Mouse (Mus musculus) midbrain, embryonic 10.5 days (tissue): ENCODE data around the gene Rps6kb1. TPM values are rescaled to one million over a fixed set of nuclear protein-coding genes. Genes with fewer than 3 reads are reported as not detected.
"Not testable (repeated sequence)": the region's sequence is repeated elsewhere in the genome, so short reads cannot be mapped to it uniquely, and the experiment has no call there.

ENCODE experiments used
- DNase-seq: peaks from one replicate; pipeline ENCODE4 v3.0.0-alpha.2; 2017; ENCODE audit warnings: low spot score
- H3K27ac ChIP-seq: fragments of 300-500 bp; sonication (generic); replicated peaks from 2 replicates; pipeline ENCODE4 v1.5.1; 2016; ENCODE audit warnings: mild to moderate bottlenecking
- H3K27me3 ChIP-seq: fragments of 300-500 bp; sonication (generic); 2 replicates; pipeline ENCODE4 v1.6.1; 2016; ENCODE audit warnings: low read depth, mild to moderate bottlenecking; ENCODE audit not compliant: poor library complexity, severe bottlenecking
- H3K36me3 ChIP-seq: fragments of 300-500 bp; sonication (generic); 2 replicates; pipeline ENCODE4 v1.6.1; 2016; ENCODE audit warnings: mild to moderate bottlenecking, moderate library complexity
- H3K4me1 ChIP-seq: fragments of 300-500 bp; sonication (generic); 2 replicates; pipeline ENCODE4 v1.6.1; 2016
- H3K4me3 ChIP-seq: fragments of 300-500 bp; sonication (generic); 2 replicates; pipeline ENCODE4 v1.5.1; 2016; ENCODE audit warnings: mild to moderate bottlenecking, moderate library complexity
- H3K9me3 ChIP-seq: fragments of 300-500 bp; sonication (generic); replicated peaks from 2 replicates; pipeline ENCODE4 v1.6.1; 2016; ENCODE audit warnings: mild to moderate bottlenecking
- WGBS: fragments of 180-500 bp; shearing (Covaris S2); methylation state at CpG from one replicate; pipeline ENCODE4 v1.1.7; 2016; 5-methylcytosine and 5-hydroxymethylcytosine counted together
- polyA plus RNA-seq: library from polyadenylated mRNA; unstranded; fragments of >200 nt; fragmentation: Nextera tagmentation; extraction: Ambion mirVana; gene quantifications from 2 replicates; pipeline ENCODE4 v1.2.1, GENCODE M21; 2016

Gene Rps6kb1
- polyA plus RNA-seq, 1 experiment from 2014 or later = 56.2 TPM

DNA sequence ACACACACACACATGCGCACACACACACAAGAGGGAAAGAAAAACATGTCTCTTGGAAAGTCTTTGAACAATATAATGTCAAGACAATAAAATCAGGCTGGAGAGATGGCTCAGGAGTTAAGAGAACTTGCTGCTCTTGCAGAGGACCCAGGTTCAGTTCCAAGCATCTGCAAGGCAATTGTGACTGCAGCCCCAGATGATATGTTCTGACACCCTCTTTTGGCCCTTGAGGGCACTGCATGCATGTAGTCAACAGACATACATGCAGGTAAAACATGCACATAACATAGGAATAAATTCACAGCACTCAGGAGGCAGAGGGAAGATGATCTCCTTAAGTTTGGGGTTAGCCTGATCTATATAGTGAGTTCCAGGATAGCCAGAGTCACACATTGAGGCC lies 2.8 kb upstream of the Rps6kb1 start:
- Histone ChIP-seq H3K4me1 (peaks cover 22% of the 10 kb centered on the region), H3K4me3 (no peak overlapping the region), H3K36me3 (peaks cover 22% of the 10 kb centered on the region), H3K9me3 (no peaks in the 10 kb centered on the region), H3K27ac (no peak overlapping the region), H3K27me3 (no peaks in the 10 kb centered on the region)
- WGBS = 100% methylated on average over 1 of the region's 1 CpGs
- DNase-seq = no peak

DNA sequence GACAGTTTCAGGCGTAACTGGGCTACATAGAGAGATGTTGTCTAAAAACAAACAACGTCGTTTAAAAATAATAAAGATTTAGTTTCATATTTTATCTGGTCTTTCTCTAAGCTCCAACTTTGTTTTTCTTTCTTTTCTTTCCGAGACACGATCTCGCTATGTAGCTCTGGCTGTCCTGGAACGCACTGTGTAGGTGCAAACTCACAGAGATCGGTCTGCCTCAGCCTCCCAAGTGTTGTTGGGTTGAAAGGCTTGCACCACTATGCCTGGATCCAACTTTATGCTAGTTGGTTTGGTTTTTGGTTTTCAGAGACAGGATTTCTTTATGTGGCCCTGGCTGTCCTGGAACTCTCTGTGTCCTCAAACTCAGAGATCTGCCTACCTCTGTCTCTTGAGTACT lies 951 bp upstream of the Rps6kb1 start:
- WGBS = 82% methylated on average over 8 of the region's 8 CpGs
- H3K27me3 ChIP-seq = no peaks in the 10 kb centered on the region
- H3K4me3 ChIP-seq = peak overlapping the region; percentile 100
- H3K36me3 ChIP-seq = peaks cover 20% of the 10 kb centered on the region
- H3K4me1 ChIP-seq = peaks cover 22% of the 10 kb centered on the region
- DNase-seq = no peak
- peak overlapping the region; percentile 95 for H3K27ac ChIP-seq
- H3K9me3 ChIP-seq = no peaks in the 10 kb centered on the region

DNA sequence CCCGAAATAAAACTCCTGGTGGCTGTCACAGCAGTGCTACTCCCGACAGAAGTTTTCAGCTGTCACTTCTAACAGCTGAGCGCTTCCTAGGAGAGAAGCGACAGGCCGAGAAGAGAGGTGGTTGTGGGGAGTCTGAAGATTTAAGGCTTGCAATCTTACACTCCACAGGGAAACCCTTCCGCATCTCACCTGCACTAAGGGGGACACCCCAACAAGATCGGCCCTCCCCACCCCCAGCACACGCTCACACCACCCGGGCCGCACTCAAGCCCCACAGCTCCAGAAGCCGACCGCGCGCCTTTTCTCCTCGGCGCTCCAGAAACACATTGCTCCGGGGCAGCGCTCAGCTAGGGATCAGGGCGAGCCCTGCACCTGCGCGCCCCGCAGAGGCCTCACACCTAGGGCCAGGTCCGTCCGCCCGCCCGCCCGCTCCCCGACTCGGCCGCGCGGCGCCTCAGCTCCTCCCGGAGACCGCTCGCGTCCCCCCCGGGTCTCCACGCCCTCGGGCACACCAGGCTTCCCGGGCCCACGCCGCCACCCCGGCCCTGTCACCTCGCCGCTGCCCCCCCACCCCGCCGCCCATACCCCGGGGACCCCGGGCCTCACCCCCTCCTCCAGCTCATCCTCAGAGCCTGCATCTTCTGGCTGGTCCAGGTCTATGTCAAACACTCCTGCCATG lies 506 bp downstream of the Rps6kb1 start:
- DNase-seq = no peak
- H3K36me3 ChIP-seq = peaks cover 10% of the 10 kb centered on the region
- peak overlapping the region; percentile 95 for H3K27ac ChIP-seq
- peak overlapping the region; percentile 100 for H3K4me3 ChIP-seq
- H3K9me3 ChIP-seq = no peaks in the 10 kb centered on the region
- H3K27me3 ChIP-seq = no peaks in the 10 kb centered on the region
- 1% methylated on average over 50 of the region's 50 CpGs for WGBS
- peaks cover 22% of the 10 kb centered on the region for H3K4me1 ChIP-seq

- peaks cover 22% of the 10 kb centered on the region for H3K4me1 ChIP-seq
- no peaks in the 10 kb centered on the region for H3K27me3 ChIP-seq
- DNase-seq = no peak
- H3K4me3 ChIP-seq = peak overlapping the region; percentile 100; the same call in 1 of the 2 replicates
- H3K36me3 ChIP-seq = peaks cover 14% of the 10 kb centered on the region
- WGBS = 95% methylated on average over 1 of the region's 1 CpGs
- H3K9me3 ChIP-seq = no peaks in the 10 kb centered on the region
- H3K27ac ChIP-seq = no peak overlapping the region
Measured at GRCm38 (mm10) chr11:86542851-86543250, 1.8 kb downstream of the Rps6kb1 start.

DNA sequence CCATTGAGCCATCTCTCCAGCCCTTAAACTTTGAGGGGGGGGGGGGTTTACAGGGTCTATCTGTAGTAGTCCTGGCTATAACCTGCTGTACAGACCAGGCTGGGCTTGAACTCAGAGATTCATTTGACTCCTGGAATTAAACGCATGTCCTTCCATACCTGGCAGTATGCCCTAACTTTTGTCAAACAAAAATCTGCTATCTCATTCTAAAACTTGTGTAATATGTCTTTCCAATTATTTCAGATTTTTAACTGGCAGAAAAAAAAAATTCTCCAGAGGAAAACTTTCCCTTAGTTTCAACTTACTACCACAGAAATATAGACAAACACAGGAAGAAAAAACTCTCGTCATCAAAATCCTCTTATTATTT lies 4.1 kb downstream of the Rps6kb1 start:
- no peaks in the 10 kb centered on the region for H3K27me3 ChIP-seq
- DNase-seq = no peak
- no peak overlapping the region for H3K4me3 ChIP-seq
- H3K9me3 ChIP-seq = no peaks in the 10 kb centered on the region
- no peak overlapping the region for H3K27ac ChIP-seq
- H3K4me1 ChIP-seq = peaks cover 19% of the 10 kb centered on the region
- H3K36me3 ChIP-seq = peaks cover 18% of the 10 kb centered on the region
- 98% methylated on average over 2 of the region's 2 CpGs for WGBS

GRCm38 (mm10) chr11:86539716-86540475 lies 4.7 kb downstream of the Rps6kb1 start:
- Histone ChIP-seq H3K27me3 (no peaks in the 10 kb centered on the region), H3K9me3 (no peaks in the 10 kb centered on the region)
- no peak for DNase-seq

DNA sequence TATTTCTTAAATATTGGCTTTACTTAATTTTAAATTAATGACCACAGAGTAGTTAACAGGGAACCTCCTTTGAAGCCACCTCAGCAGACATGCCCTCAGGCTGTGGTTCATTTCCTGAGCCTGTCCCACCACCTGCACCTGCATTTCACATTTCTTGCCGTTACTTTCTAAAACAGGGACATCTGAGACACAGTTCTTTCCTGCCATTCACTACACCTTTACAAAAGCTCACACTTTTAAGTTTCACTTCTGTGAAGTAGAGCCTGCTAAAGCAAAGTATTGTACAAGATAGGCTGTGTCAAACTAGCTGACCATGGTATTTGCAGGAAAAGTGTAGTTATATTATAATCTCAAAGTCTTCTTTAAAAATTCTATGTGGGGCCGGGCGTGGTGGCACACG lies 5.8 kb downstream of the Rps6kb1 start:
- peaks cover 13% of the 10 kb centered on the region for H3K4me1 ChIP-seq
- H3K9me3 ChIP-seq = no peaks in the 10 kb centered on the region
- 93% methylated on average over 4 of the region's 4 CpGs for whole genome bisulfite sequencing
- DNase-seq = no peak
- no peak overlapping the region for H3K4me3 ChIP-seq
- H3K27ac ChIP-seq = no peak overlapping the region
- H3K27me3 ChIP-seq = no peaks in the 10 kb centered on the region
- peaks cover 25% of the 10 kb centered on the region for H3K36me3 ChIP-seq

More at GRCm38 (mm10) chr11:86539716-86540475, 4.7 kb downstream of the Rps6kb1 start:
- H3K36me3 ChIP-seq = peaks cover 18% of the 10 kb centered on the region
- H3K4me3 ChIP-seq = no peak overlapping the region
- no peak overlapping the region for H3K27ac ChIP-seq
- peaks cover 16% of the 10 kb centered on the region for H3K4me1 ChIP-seq
- WGBS = 93% methylated on average over 6 of the region's 6 CpGs

GRCm38 (mm10) chr11:86534201-86534910 lies 10.2 kb downstream of the Rps6kb1 start:
- 93% methylated on average over 5 of the region's 5 CpGs for WGBS
- no peak for DNase-seq
- H3K27ac ChIP-seq = no peak overlapping the region
- H3K9me3 ChIP-seq = no peaks in the 10 kb centered on the region
- H3K36me3 ChIP-seq = peaks cover 59% of the 10 kb centered on the region
- no peak overlapping the region for H3K4me3 ChIP-seq
- H3K27me3 ChIP-seq = no peaks in the 10 kb centered on the region
- H3K4me1 ChIP-seq = no peaks in the 10 kb centered on the region

GRCm38 (mm10) chr11:86533302-86533701 lies 11.3 kb downstream of the Rps6kb1 start:
- H3K27ac ChIP-seq, H3K4me3 ChIP-seq, DNase-seq, H3K9me3 ChIP-seq, H3K27me3 ChIP-seq, H3K4me1 ChIP-seq: not testable (repeated sequence)
- WGBS = 93% methylated on average over 6 of the region's 6 CpGs
- H3K36me3 ChIP-seq = peaks cover 64% of the 10 kb centered on the region

DNA sequence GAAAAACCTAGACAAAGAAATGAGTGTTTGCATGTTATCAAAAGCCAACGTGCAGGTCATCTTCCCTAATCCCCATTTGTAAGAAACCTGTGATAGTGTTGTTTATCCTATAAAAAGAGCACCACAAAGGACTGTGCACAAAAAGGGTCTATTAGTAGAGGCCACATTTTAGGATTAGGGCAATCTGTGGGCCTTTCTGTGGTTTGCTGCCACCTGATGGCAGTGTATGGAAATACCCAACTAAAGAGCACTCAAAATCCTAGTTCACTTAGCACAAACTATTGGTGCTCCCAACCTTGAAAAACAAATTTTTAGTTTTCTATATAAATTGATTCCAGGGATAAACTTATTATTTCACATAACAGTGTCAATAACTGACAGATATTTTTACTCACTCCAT lies 11.8 kb downstream of the Rps6kb1 start:
- Histone ChIP-seq H3K36me3 (peaks cover 65% of the 10 kb centered on the region), H3K9me3 (no peaks in the 10 kb centered on the region)
- WGBS = 79% methylated on average over 1 of the region's 1 CpGs

GRCm38 (mm10) chr11:86527528-86527927 lies 17.1 kb downstream of the Rps6kb1 start:
- no peaks in the 10 kb centered on the region for H3K4me1 ChIP-seq
- 92% methylated on average over 4 of the region's 4 CpGs for WGBS
- no peak overlapping the region for H3K4me3 ChIP-seq
- H3K9me3 ChIP-seq = no peaks in the 10 kb centered on the region
- no peaks in the 10 kb centered on the region for H3K27me3 ChIP-seq
- peaks cover 90% of the 10 kb centered on the region for H3K36me3 ChIP-seq
- DNase-seq = no peak
- no peak overlapping the region for H3K27ac ChIP-seq

More for the DNA sequence above, 11.8 kb downstream of the Rps6kb1 start:
- Histone ChIP-seq H3K4me3 (no peak overlapping the region), H3K27me3 (no peaks in the 10 kb centered on the region), H3K4me1 (no peaks in the 10 kb centered on the region), H3K27ac (no peak overlapping the region)
- no peak for DNase-seq

DNA sequence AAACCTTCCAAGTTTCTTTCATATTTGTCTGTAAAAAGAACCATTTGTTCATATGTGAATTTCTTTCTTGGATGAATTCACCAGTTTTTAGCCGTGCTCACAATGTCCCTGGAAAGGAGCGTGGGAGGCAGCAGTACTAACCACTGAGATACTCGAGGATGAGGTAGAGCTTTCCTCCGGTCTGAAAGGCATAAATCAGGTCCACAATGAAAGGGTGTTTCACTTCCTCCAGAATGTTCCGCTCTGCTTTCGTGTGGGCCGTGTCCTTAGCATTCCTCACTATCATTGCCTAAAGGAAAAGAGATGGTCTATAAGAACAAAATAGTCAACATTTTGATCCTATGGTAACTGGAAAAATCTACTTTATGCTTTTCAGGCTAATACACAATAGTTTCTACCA lies 24.9 kb downstream of the Rps6kb1 start:
- 93% methylated on average over 7 of the region's 7 CpGs for WGBS
- H3K4me3 ChIP-seq = no peak overlapping the region
- H3K36me3 ChIP-seq = peaks cover 94% of the 10 kb centered on the region
- no peaks in the 10 kb centered on the region for H3K4me1 ChIP-seq
- no peaks in the 10 kb centered on the region for H3K27me3 ChIP-seq
- DNase-seq = no peak
- no peak overlapping the region for H3K27ac ChIP-seq
- H3K9me3 ChIP-seq = no peaks in the 10 kb centered on the region; the same call in 1 of the 2 replicates

DNA sequence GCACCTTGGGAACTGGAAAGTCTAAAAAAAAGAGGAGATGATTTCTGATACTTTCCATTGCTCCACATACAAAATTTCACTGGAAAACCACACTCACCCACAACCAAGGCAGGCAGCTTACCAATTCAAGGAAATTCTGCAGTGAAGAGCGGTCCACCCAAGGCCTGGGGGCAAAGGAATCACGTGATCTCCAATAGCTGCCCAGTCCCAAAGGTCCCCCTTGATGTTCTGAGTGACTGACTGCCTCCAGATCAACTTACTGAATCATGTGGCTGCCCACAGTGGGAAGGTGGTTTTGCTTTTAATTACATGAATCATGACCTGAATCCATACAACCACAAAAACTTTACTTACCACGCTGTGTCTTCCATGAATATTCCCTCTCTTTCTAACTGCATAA lies 27.4 kb downstream of the Rps6kb1 start:
- Histone ChIP-seq H3K4me3 (no peak overlapping the region), H3K4me1 (no peaks in the 10 kb centered on the region), H3K27ac (no peak overlapping the region), H3K27me3 (no peaks in the 10 kb centered on the region), H3K36me3 (peaks cover 93% of the 10 kb centered on the region), H3K9me3 (no peaks in the 10 kb centered on the region; the same call in 1 of the 2 replicates)
- DNase-seq = no peak
- WGBS = 95% methylated on average over 3 of the region's 3 CpGs
